Mouse (Mus musculus): ENCODE data around the gene Gm17334.

DNA sequence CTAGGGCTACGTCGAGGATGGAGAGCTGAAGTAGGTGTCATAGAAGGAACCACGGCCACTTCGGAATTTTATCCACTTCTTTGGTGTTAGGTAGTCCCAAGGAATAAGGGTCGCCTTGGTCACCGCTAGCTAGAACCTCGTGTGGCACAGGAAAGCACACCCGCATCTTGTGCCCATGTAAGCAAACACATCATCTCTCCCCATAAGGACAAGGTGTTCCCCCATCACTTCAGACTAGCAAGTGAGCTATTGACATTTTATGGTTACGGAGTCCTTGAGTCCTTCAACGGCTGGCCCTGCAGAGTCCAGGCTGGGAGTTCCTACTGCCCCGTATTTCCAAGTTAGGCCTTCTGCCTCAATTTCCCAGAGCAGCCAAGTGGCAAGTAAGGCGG, 3.8 kb downstream of the Gm17334 start:
- TF ChIP-seq CTCF (IDR thresholded peaks at IDR 0.05; ENCODE audit: low read depth) (no peak), EP300 (IDR thresholded peaks at IDR 0.05; ENCODE audit: low read depth) (no peak)

Data from liver, postnatal 0 days (tissue).